Mouse (Mus musculus): ENCODE measurements around the gene Cmtm1. TPM values are rescaled to one million over a fixed set of nuclear protein-coding genes. Genes with fewer than 3 reads are reported as not detected.

The Cmtm1 gene
- polyA plus RNA-seq, 2 experiments: not detected

DNA sequence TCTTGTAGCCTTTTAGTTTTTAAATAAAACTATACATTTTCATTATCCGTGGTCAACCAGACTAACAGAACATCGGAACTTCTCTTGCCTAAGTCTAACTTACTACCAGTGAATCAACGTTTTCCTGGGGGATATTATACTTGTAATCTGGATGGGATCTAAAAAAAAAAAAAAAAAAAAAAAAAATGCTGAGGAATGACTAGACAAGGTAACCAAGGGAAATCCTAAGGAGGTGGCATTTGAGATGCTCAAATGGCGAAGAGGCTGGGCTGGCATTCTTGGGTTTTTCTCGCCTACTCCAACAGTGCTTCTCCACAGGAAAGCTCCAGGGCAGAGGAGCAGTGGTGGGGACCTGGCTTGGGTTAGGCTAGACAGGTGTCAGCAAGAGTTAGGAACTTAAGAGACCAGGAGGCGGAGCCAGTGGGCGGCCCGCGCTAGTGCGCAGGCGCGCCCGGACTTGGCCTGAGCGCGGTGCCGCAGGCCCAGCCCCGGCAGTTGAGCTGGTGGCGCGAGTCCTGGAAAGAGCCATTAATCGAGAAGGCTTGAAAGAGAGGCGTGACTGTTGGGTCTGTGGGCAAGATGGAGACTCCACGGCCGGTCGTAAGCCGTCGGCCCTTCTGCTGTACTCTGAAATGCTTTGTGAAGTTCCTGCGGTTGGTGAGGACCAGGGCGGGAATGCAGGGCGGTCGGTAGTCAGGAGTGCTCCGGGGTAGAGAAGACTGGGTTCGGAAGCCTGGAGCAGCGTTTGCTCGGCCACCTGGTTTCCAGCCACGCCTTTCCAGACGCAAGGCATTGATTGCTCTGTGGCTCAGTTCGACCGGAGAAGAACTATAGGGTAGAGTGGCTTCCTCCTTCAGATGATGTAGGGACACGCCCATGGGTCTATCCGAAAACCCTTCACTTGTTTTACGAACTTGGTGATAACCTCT lies 59.2 kb downstream of the Cmtm1 start, which contains the start of gene Cklf:
Cklf (plus strand) TSS at position 423 of the 929 bp plus-strand sequence.
- Histone ChIP-seq H3K9me3 (ENCODE audit: control insufficient read depth, low read length) (no peaks in the 10 kb centered on the region), H3K4me1 (replicated peaks; ENCODE audit: control insufficient read depth in 2 of 2, insufficient read depth in 2 of 2, low read length in 1 of 2) (peaks cover 9 to 24% of the 10 kb centered on the region in 2 experiments), H3K4me2 (ENCODE audit: low read depth) (peak within 1 kb of the TSS; percentile 84), H3K9ac (replicated peaks) (peak within 1 kb of the TSS; percentile 75), H3K36me3 (replicated peaks; ENCODE audit: control insufficient read depth, insufficient read depth, low read depth) (no peaks in the 10 kb centered on the region), H3K4me3 (ENCODE audit: insufficient read depth in 1 of 2, low read depth in 2 of 2, low read length in 2 of 2) (peak within 1 kb of the TSS; percentile 68 to 99), H3K27ac (peak within 1 kb of the TSS; percentile 50), H3K27me3 (ENCODE audit: control insufficient read depth, insufficient read depth, low read length) (no peaks in the 10 kb centered on the region)
- peak; percentile 81 to 84 (median 82) for DNase-seq (ENCODE audit: low read depth in 3 of 3, low spot score in 3 of 3)
- ATAC-seq (ENCODE audit: insufficient read depth): peak; percentile 83
- TF ChIP-seq EP300 (IDR thresholded peaks at IDR 0.05; ENCODE audit: low read depth) (no peak), CTCF (IDR thresholded peaks at IDR 0.05; ENCODE audit: low read depth) (peak; percentile 34; the same call in 1 of the 2 replicates)
- 4% methylated on average over 41 of the region's 41 CpGs for whole genome bisulfite sequencing (ENCODE audit: insufficient replicate concordance)

DNA sequence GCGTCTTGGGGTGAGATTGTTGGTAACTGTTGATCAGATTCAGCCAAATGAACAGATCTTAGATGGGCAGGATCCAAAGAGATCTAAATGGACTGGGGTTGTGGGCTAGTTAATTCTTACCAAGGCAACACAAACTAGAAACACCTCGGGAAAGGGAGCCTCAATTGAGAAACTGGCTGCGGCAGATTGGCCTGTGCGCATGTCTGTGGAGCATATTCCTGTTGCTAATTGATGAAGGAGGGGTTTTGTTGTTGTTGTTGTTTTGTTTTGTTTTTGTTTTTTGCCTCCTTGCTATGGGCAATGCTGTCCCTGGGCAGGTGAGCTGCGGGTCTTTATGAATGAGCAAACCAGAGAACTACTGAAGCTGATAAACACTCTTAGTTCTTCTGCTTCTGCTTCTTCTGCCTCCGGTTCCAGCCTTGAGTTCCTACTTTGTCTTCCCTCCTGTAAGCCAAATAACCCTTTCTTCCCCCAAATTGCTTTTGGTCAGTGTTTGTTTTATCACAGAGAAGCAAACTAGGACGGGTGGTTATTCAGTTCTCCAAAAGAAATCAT lies 60.4 kb downstream of the Cmtm1 start:
- Histone ChIP-seq H3K27me3 (ENCODE audit: control insufficient read depth, insufficient read depth, low read length) (no peaks in the 10 kb centered on the region), H3K9ac (replicated peaks) (no peak overlapping the region), H3K36me3 (replicated peaks; ENCODE audit: control insufficient read depth, insufficient read depth, low read depth) (no peaks in the 10 kb centered on the region), H3K4me2 (ENCODE audit: low read depth) (no peak overlapping the region), H3K9me3 (ENCODE audit: control insufficient read depth, low read length) (no peaks in the 10 kb centered on the region), H3K27ac (no peak overlapping the region), H3K4me1 (replicated peaks; ENCODE audit: control insufficient read depth in 2 of 2, insufficient read depth in 2 of 2, low read length in 1 of 2) (peaks cover 9 to 24% of the 10 kb centered on the region in 2 experiments), H3K4me3 (ENCODE audit: insufficient read depth in 1 of 2, low read depth in 2 of 2, low read length in 2 of 2) (no peak overlapping the region)
- TF ChIP-seq EP300 (IDR thresholded peaks at IDR 0.05; ENCODE audit: low read depth) (no peak), CTCF (IDR thresholded peaks at IDR 0.05; ENCODE audit: low read depth) (no peak)
- no peak for DNase-seq (ENCODE audit: low read depth in 3 of 3, low spot score in 3 of 3)
- 66% methylated on average over 7 of the region's 7 CpGs for WGBS (ENCODE audit: insufficient replicate concordance)
- no peak for ATAC-seq (ENCODE audit: insufficient read depth)

DNA sequence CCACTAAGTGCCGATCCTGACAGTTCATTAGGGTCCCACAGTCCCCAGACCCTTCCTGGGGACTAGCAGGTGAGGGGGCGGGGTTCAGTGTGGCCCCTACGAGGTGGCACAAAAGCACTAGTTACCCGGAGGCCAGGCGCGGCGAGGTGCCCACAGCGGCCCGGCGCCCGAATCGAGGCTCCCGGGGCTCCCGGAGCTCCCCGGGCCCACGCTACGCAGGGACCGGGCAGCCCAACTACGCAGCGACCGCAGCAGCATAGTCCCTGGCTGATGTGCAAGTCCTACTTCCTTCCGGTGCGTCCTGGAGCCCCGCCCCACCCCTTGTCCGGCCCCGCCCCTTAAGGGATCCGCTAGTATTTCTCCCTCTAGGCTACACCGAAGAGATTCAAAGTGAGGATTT lies 61.7 kb downstream of the Cmtm1 start, which contains the start of gene Tk2:
Tk2 (minus strand) TSS at position 283 of the 400 bp plus-strand sequence.
- no peaks in the 10 kb centered on the region for H3K36me3 ChIP-seq (replicated peaks; ENCODE audit: control insufficient read depth, insufficient read depth, low read depth)
- no peaks in the 10 kb centered on the region for H3K9me3 ChIP-seq (ENCODE audit: control insufficient read depth, low read length)
- ATAC-seq (ENCODE audit: insufficient read depth) (peak; percentile 82), DNase-seq (ENCODE audit: low read depth in 3 of 3, low spot score in 3 of 3) (peak; percentile 65 to 72 (median 68))
- peak within 1 kb of the TSS; percentile 89 for H3K9ac ChIP-seq (replicated peaks)
- peak within 1 kb of the TSS; percentile 93 for H3K4me2 ChIP-seq (ENCODE audit: low read depth)
- peak within 1 kb of the TSS; percentile 76 to 94 for H3K4me3 ChIP-seq (ENCODE audit: insufficient read depth in 1 of 2, low read depth in 2 of 2, low read length in 2 of 2)
- TF ChIP-seq EP300 (IDR thresholded peaks at IDR 0.05; ENCODE audit: low read depth): no peak
- no peak for TF ChIP-seq CTCF (IDR thresholded peaks at IDR 0.05; ENCODE audit: low read depth)
- H3K4me1 ChIP-seq (replicated peaks; ENCODE audit: control insufficient read depth in 2 of 2, insufficient read depth in 2 of 2, low read length in 1 of 2): peaks cover 9 to 24% of the 10 kb centered on the region in 2 experiments
- no peaks in the 10 kb centered on the region for H3K27me3 ChIP-seq (ENCODE audit: control insufficient read depth, insufficient read depth, low read length)
- WGBS (ENCODE audit: insufficient replicate concordance): under 1% methylated on average over 28 of the region's 28 CpGs
- H3K27ac ChIP-seq: peak within 1 kb of the TSS; percentile 37; the same call in 1 of the 2 replicates

DNA sequence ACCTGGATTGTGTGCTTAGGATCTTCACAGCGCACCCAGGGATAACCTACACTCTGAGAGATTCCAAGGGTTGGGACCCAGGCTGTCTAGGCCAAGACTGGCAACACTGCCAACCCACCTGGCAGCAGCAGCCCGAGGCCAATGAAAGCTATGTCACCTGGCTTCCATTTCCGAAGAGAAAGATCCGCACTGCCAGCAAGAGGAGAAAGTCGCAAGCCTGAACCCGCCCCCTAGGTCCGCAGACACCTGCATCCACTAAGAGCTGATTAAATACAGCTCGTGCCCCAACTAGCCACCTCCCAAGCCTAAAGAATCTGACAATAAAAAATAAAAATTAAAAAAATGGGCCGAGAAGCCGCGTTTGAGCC lies 62.1 kb downstream of the Cmtm1 start:
- TF ChIP-seq CTCF (IDR thresholded peaks at IDR 0.05; ENCODE audit: low read depth) (no peak), EP300 (IDR thresholded peaks at IDR 0.05; ENCODE audit: low read depth) (no peak)
- H3K4me3 ChIP-seq (ENCODE audit: insufficient read depth in 1 of 2, low read depth in 2 of 2, low read length in 2 of 2): peak overlapping the region; percentile 76 to 94
- WGBS (ENCODE audit: insufficient replicate concordance): 4% methylated on average over 11 of the region's 11 CpGs
- H3K4me1 ChIP-seq (replicated peaks; ENCODE audit: control insufficient read depth in 2 of 2, insufficient read depth in 2 of 2, low read length in 1 of 2): peaks cover 9 to 24% of the 10 kb centered on the region in 2 experiments
- H3K4me2 ChIP-seq (ENCODE audit: low read depth): peak overlapping the region; percentile 93
- no peaks in the 10 kb centered on the region for H3K9me3 ChIP-seq (ENCODE audit: control insufficient read depth, low read length)
- no peaks in the 10 kb centered on the region for H3K36me3 ChIP-seq (replicated peaks; ENCODE audit: control insufficient read depth, insufficient read depth, low read depth)
- DNase-seq (ENCODE audit: low read depth in 3 of 3, low spot score in 3 of 3) (no peak), ATAC-seq (ENCODE audit: insufficient read depth) (peak; percentile 38; the same call in 1 of the 2 replicates)
- H3K9ac ChIP-seq (replicated peaks): peak overlapping the region; percentile 89
- peak overlapping the region; percentile 37; the same call in 1 of the 2 replicates for H3K27ac ChIP-seq
- no peaks in the 10 kb centered on the region for H3K27me3 ChIP-seq (ENCODE audit: control insufficient read depth, insufficient read depth, low read length)

Data from liver, embryonic 14.5 days (tissue).